Mouse (Mus musculus) hindbrain, embryonic 13.5 days (tissue): ENCODE measurements around the gene Dpy30. TPM values are rescaled to one million over a fixed set of nuclear protein-coding genes. Genes with fewer than 3 reads are reported as not detected.

Source experiments
- ATAC-seq: fragments of 200-750 bp; cut with Nextera tagmentation; 2 replicates; pipeline ENCODE4 v1.8.0; 2017; ENCODE audit warnings: moderate TSS enrichment; ENCODE audit not compliant: low FRiP score
- H3K27ac ChIP-seq: fragments of 300-500 bp; sonication (generic); 2 replicates; pipeline ENCODE4 v1.5.1; 2015; ENCODE audit warnings: inconsistent platforms, mild to moderate bottlenecking, moderate library complexity
- H3K27me3 ChIP-seq: fragments of 300-500 bp; sonication (generic); 2 replicates; pipeline ENCODE4 v1.6.1; 2015; ENCODE audit warnings: mild to moderate bottlenecking, inconsistent platforms
- H3K36me3 ChIP-seq: fragments of 300-500 bp; sonication (generic); 2 replicates; pipeline ENCODE4 v1.6.1; 2015; ENCODE audit warnings: mild to moderate bottlenecking, inconsistent platforms
- H3K4me1 ChIP-seq: fragments of 300-500 bp; sonication (generic); replicated peaks from 2 replicates; pipeline ENCODE4 v1.6.1; 2015; ENCODE audit warnings: inconsistent platforms
- H3K4me2 ChIP-seq: fragments of 300-500 bp; sonication (generic); 2 replicates; pipeline ENCODE4 v1.6.1; 2015; ENCODE audit warnings: inconsistent platforms, mild to moderate bottlenecking, moderate library complexity
- H3K4me3 ChIP-seq: fragments of 300-500 bp; sonication (generic); 2 replicates; pipeline ENCODE4 v1.5.1; 2015; ENCODE audit warnings: mild to moderate bottlenecking, inconsistent platforms
- H3K9ac ChIP-seq: fragments of 300-500 bp; sonication (generic); 2 replicates; pipeline ENCODE4 v1.6.1; 2015; ENCODE audit warnings: mild to moderate bottlenecking, inconsistent platforms
- H3K9me3 ChIP-seq: fragments of 300-500 bp; sonication (generic); 2 replicates; pipeline ENCODE4 v1.6.1; 2016; ENCODE audit warnings: inconsistent platforms
- WGBS: fragments of 180-500 bp; shearing (Covaris S2); methylation state at CpG from one replicate; pipeline ENCODE4 v1.1.7; 2015; 5-methylcytosine and 5-hydroxymethylcytosine counted together
- polyA plus RNA-seq: library from polyadenylated mRNA; unstranded; fragments of >200 nt; fragmentation: Nextera tagmentation; extraction: Ambion mirVana; gene quantifications from 2 replicates; pipeline ENCODE4 v1.2.1, GENCODE M21; 2015

Dpy30 gene
- polyA plus RNA-seq, 1 experiment from 2014 or later: 215 TPM

DNA sequence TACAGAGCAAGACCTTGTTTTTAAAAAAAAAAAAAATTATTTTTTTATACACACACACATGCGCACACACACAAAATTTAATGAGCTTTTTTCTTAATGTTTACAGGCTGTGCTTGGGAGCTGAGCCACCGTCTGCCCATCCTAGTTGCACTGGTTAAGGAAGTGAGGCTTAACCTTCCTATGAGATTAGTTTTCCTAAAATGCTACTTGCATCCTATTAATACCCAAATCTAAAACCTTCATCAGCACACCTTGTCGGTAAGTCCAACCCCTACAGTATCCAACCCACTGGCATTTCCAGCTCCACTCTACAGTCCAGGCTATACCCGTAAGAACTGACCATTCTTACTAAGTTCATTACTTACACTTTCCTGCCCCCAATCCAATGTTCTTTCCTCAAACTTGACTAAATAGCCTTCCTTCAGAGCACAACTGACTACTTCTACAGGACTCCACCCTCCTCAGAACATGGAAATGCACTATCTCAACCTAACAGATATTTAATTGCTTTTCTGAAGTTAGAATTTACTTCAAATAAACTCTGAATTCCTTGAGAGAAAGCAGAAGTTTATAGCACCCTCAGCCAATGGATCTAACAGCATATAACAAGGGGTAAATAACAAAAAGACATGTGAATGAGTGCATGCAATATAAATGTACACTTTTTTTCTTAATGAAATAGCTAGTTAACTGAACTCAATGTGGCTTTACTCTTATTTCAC lies 31.9 kb downstream of the Dpy30 start:
- ATAC-seq: no peak
- no peak overlapping the region for H3K4me2 ChIP-seq
- 83% methylated on average over 4 of the region's 4 CpGs for WGBS
- H3K27ac ChIP-seq: no peak overlapping the region
- peaks cover 33% of the 10 kb centered on the region for H3K4me1 ChIP-seq
- no peak overlapping the region for H3K4me3 ChIP-seq
- H3K9me3 ChIP-seq: no peaks in the 10 kb centered on the region
- peaks cover 15% of the 10 kb centered on the region; the same call in 1 of the 2 replicates for H3K36me3 ChIP-seq
- H3K27me3 ChIP-seq: no peaks in the 10 kb centered on the region
- no peak overlapping the region for H3K9ac ChIP-seq

DNA sequence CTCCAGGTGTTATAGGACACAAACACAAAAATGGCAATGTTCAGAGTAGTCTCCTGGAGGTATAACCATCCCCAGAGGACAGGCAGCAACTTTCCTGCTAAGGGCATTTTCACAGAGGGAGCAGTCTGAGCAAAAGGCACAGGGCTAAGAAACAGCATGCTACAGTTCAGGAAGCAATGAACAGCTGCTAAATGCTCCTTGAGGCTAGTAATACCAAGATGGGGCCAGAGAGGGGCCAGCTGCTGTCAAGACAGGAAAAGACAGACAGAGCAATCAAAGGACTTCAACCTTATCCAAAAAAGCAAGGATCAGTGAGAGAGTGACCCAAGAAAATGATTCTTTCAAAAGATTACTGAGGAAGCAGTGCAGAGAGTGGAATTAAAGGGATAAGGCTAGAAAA lies 32.9 kb downstream of the Dpy30 start:
- Histone ChIP-seq H3K27ac (no peak overlapping the region), H3K9me3 (no peaks in the 10 kb centered on the region)

DNA sequence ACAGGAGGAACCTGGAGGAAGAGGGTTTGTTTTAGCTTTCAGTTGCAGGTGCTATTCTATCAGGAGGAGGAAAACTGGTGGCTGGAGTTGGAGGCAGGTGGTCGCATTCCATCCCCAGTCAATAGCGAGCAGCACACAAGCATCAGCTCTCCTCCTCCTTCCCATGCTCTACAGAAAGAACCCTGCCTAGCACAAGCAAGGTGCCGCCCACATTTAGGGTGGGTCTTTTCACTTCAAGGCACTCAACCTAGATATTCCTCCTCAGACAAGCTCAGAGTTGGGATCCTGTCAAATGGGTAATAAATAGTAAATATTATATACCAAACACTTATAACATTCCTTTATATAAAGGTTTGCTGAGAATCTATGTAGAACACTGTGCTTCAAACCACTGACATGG lies 33.5 kb downstream of the Dpy30 start:
- whole genome bisulfite sequencing: 86% methylated on average over 3 of the region's 3 CpGs
- ATAC-seq: no peak
- Histone ChIP-seq H3K27me3 (no peaks in the 10 kb centered on the region), H3K36me3 (peaks cover 15% of the 10 kb centered on the region; the same call in 1 of the 2 replicates), H3K27ac (no peak overlapping the region), H3K4me1 (peaks cover 33% of the 10 kb centered on the region), H3K4me3 (no peak overlapping the region), H3K9me3 (no peaks in the 10 kb centered on the region), H3K9ac (no peak overlapping the region), H3K4me2 (no peak overlapping the region)

More for the DNA sequence above, 32.9 kb downstream of the Dpy30 start:
- H3K9ac ChIP-seq: no peak overlapping the region
- H3K27me3 ChIP-seq: no peaks in the 10 kb centered on the region
- peaks cover 15% of the 10 kb centered on the region; the same call in 1 of the 2 replicates for H3K36me3 ChIP-seq
- no peak overlapping the region for H3K4me2 ChIP-seq
- H3K4me1 ChIP-seq: peaks cover 33% of the 10 kb centered on the region
- no peak overlapping the region for H3K4me3 ChIP-seq
- no peak for ATAC-seq

DNA sequence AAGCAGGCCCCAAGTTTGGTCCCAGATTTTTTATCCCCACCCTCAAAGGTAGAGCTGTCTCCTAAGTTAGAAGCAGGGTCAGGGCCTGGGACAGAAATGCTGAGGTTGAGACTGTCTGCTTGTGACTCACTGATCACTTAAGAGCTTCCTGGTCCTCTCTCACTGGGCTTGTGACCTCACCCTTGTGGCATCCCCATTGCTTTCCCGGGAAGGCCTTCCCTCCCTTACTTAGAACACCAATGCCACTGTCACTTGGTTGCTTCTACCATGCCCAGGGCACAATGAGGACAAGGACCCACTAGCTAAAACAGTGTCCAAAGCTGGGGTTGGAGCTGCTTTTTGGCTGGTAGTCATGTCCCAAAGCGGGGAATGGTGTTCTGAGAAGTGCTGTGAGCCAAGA lies 35.1 kb downstream of the Dpy30 start:
- Histone ChIP-seq H3K9me3 (no peaks in the 10 kb centered on the region), H3K27ac (no peak overlapping the region), H3K4me1 (peaks cover 28% of the 10 kb centered on the region), H3K27me3 (no peaks in the 10 kb centered on the region), H3K4me2 (no peak overlapping the region), H3K9ac (no peak overlapping the region), H3K4me3 (no peak overlapping the region), H3K36me3 (peaks cover 15% of the 10 kb centered on the region; the same call in 1 of the 2 replicates)
- WGBS: 98% methylated on average over 2 of the region's 2 CpGs
- no peak for ATAC-seq

DNA sequence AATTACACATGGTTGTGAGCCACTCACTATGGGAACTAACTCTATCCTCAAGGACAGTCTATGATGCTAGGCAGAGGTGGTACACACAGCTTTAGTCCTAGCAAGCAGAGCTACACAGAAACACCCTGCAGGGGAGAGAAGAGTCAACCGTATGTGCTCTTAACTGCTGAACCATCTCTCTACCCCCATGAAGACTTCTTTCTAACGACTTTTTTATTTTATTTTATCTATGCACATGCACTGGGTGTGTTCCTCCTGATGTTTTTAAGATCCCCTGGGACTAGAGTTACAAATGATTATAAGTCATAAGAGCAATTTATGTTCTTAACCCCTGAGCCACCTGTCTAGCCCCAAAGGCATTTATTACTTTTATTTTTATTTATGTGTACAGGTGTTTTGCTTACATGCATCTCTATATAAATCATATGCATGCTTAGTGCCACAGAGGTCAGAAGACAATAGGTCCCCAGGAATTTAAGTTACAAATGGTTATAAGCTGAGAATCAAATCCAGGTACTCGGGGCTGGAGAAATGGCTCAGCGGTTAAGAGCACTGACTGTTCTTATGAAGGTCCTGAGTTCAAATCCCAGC lies 37.5 kb downstream of the Dpy30 start:
- H3K4me2 ChIP-seq: no peak overlapping the region
- no peak overlapping the region for H3K4me3 ChIP-seq
- no peak overlapping the region for H3K9ac ChIP-seq
- no peaks in the 10 kb centered on the region for H3K27me3 ChIP-seq
- H3K4me1 ChIP-seq: peaks cover 12% of the 10 kb centered on the region
- no peak overlapping the region for H3K27ac ChIP-seq
- peaks cover 15% of the 10 kb centered on the region; the same call in 1 of the 2 replicates for H3K36me3 ChIP-seq
- no peak for ATAC-seq
- WGBS: 85% methylated on average over 4 of the region's 4 CpGs
- no peaks in the 10 kb centered on the region for H3K9me3 ChIP-seq

DNA sequence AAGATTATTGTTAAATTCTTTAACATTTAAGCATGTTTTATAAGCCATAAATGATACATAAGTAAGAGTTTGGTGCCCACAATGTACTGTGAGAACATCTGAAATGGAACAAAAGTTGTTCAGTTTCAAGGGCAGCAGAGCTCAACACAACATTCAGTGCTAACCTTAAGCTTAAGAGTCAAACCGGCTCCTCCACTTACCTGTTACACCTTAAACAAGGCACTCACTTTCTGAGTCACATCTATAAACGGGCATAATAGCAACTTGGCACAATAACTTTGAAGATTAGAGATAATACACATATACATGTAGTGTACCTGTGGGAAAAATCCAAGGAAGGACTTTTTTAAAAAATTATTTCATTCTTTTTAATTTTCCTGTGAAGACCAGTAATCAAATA lies 38.0 kb downstream of the Dpy30 start:
- no peaks in the 10 kb centered on the region for H3K27me3 ChIP-seq
- ATAC-seq: no peak
- WGBS: 92% methylated on average over 2 of the region's 2 CpGs
- H3K4me3 ChIP-seq: no peak overlapping the region
- peaks cover 7% of the 10 kb centered on the region for H3K4me1 ChIP-seq
- no peak overlapping the region for H3K27ac ChIP-seq
- H3K9ac ChIP-seq: no peak overlapping the region
- H3K36me3 ChIP-seq: peaks cover 15% of the 10 kb centered on the region; the same call in 1 of the 2 replicates
- H3K9me3 ChIP-seq: no peaks in the 10 kb centered on the region
- H3K4me2 ChIP-seq: no peak overlapping the region

DNA sequence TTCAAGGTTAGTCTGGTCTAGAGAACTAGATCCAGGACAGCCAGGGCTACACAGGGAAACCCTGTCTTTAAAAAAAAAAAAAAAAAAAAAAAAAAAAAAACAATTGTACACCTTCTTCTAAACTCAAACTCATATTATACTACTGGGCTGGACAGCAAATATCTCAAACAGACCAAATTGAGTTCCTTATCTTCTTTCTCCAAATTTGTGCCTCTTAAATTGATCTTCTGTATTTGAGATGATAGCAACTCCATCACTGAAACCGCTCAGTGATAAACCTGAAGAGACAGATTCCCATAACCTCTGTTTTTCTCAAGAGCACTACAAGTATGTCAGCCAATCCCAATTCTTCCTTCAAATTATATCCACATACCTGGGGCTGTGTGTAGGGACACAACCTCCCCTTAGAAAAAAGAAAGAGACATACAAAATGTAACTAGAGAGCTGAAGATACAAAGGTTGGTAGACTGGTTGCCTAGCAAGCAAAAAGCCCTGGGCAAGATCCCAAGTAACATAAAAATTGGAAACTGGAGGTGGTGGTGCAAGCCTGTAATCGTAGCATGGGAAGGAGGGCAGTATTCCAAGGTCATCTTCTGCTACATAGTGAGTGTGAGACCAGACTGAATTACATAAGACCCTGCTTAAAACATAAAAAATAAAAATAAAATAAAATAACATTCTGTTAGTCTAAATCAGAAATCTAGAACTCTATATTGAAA lies 39.2 kb downstream of the Dpy30 start:
- H3K27ac ChIP-seq: no peak overlapping the region
- H3K9ac ChIP-seq: no peak overlapping the region
- no peak overlapping the region for H3K4me3 ChIP-seq
- no peaks in the 10 kb centered on the region for H3K4me1 ChIP-seq
- no peaks in the 10 kb centered on the region for H3K9me3 ChIP-seq
- ATAC-seq: no peak
- no peak overlapping the region for H3K4me2 ChIP-seq
- H3K27me3 ChIP-seq: no peaks in the 10 kb centered on the region
- peaks cover 15% of the 10 kb centered on the region; the same call in 1 of the 2 replicates for H3K36me3 ChIP-seq
- 96% methylated on average over 2 of the region's 2 CpGs for WGBS

DNA sequence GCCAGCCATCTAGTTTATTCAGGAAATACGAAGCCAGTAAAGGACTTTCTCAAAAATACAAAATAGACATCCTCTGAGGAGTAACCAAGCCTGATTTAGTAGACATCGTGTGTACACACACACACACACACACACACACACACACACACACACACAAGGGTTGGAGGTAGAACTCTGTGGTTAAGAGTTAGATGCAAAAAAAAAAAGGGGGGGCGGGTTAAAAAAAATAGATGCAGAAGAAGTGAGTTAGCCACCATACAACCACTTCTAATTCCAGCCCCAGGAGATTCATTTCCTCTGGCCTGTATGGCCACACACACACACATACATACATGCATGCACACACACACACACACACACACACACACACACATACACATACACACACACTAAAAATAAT lies 41.7 kb downstream of the Dpy30 start:
- no peak for ATAC-seq
- Histone ChIP-seq H3K27ac (no peak overlapping the region), H3K4me2 (no peak overlapping the region), H3K9ac (no peak overlapping the region), H3K36me3 (no peaks in the 10 kb centered on the region), H3K9me3 (no peaks in the 10 kb centered on the region), H3K4me3 (no peak overlapping the region), H3K4me1 (0 out of 2 replicates have a peak, but pooled peaks cover 3% of the 10 kb centered on the region), H3K27me3 (no peaks in the 10 kb centered on the region)
- 100% methylated on average over 3 of the region's 3 CpGs for WGBS

DNA sequence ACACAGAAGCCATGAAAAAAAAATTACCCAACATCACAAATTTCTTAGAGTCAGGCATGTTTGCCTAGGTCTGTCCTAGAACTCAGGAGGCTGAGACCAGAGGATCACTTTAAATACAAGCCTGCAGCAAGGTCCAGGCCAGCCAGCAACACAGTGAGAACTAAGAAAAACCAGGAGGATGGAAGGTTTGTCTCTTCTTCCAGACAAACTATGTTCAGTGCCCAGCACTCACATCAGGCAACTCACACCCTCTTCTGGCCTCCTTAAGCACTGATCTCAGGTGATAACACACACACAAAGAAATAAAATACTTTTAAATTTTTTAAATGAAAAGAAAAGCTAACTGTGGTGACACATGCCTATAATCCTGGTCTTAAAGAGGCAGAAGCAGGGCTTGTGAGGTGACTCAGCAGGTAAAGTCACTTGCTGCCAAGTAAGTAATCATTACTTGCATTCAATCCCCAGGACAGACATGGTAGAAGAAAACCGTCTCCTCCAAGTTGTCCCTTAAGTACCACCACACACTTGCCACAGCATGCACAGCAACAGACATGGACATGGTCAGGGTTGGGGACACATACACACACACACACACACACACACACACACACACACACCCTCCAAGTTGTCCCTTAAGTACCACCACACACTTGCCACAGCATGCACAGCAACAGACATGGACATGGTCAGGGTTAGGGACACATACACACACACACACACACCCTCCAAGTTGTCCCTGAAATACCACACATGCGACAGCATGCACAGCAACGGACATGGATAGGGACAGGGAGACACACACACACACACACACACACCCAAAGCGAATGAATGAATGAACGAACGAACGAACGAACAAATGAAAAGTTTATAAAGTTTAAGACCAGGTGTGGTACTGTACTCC lies 44.5 kb downstream of the Dpy30 start:
- Histone ChIP-seq H3K4me1 (0 out of 2 replicates have a peak, but pooled peaks cover 3% of the 10 kb centered on the region), H3K27me3 (no peaks in the 10 kb centered on the region), H3K27ac (no peak overlapping the region), H3K36me3 (no peaks in the 10 kb centered on the region), H3K4me2 (no peak overlapping the region), H3K9ac (no peak overlapping the region), H3K9me3 (no peaks in the 10 kb centered on the region), H3K4me3 (no peak overlapping the region)
- WGBS: 94% methylated on average over 8 of the region's 8 CpGs
- ATAC-seq: 0 out of 2 replicates have a peak, but pooled peaks have one; percentile 32

DNA sequence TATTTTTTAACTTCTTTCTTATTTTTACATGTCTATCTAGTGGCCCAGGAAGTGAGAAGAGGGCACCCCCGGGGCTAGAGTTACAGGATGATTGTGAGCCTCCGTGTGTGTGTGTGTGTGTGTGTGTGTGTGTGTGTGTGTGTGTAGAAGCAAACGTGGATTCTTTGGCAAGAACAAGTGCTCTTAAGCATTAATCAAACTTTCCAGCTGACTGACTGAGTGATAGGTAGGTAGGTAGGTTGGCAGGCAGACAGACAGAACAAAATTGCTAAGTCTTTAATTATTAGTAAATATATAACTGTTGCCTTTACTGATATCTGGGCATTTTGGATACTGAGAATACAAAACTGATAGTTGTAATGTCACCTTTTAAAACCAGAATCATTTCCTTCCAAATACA lies 49.3 kb downstream of the Dpy30 start:
- no peak overlapping the region for H3K4me3 ChIP-seq
- 87% methylated on average over 3 of the region's 3 CpGs for WGBS
- H3K9ac ChIP-seq: no peak overlapping the region
- H3K4me1 ChIP-seq: 0 out of 2 replicates have a peak, but pooled peaks cover 3% of the 10 kb centered on the region
- no peak overlapping the region for H3K4me2 ChIP-seq
- no peaks in the 10 kb centered on the region for H3K9me3 ChIP-seq
- H3K27ac ChIP-seq: no peak overlapping the region
- ATAC-seq: no peak
- no peaks in the 10 kb centered on the region for H3K27me3 ChIP-seq
- H3K36me3 ChIP-seq: no peaks in the 10 kb centered on the region

DNA sequence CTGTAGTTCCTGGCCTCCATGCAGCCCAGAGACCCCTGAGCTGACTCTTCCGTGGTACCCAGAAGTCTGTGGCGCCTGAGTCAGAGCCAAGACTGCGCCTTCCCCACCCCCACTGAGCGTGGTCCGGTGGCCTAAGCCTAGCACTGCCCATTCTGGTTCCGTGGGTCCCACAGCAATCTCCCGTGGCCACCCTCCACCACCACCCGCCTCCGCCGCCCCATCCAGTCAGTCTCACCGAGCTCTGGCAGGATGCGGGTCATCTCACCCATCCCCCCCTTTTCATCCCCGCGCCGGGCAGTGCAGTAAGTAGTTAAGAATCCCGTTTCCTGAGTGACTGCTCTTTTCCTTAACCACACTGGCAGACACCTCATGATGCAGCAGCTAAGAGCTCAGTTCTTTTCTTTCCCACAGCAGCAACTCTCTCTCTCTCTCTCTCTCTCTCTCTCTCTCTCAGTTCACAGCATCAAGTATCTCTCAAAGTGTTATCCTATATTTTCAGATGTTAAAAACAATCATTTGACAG lies 51.0 kb downstream of the Dpy30 start:
- no peaks in the 10 kb centered on the region for H3K4me1 ChIP-seq
- H3K27ac ChIP-seq: no peak overlapping the region
- H3K4me3 ChIP-seq: no peak overlapping the region
- no peaks in the 10 kb centered on the region for H3K27me3 ChIP-seq
- no peak overlapping the region for H3K9ac ChIP-seq
- ATAC-seq: 0 out of 2 replicates have a peak, but pooled peaks have one; percentile 39
- H3K4me2 ChIP-seq: no peak overlapping the region
- 85% methylated on average over 16 of the region's 16 CpGs for WGBS
- no peaks in the 10 kb centered on the region for H3K9me3 ChIP-seq
- H3K36me3 ChIP-seq: no peaks in the 10 kb centered on the region
